Mouse (Mus musculus) mature B cell (primary cell): ENCODE measurements around the gene Zic2.
"Not testable (repeated sequence)": the region's sequence is repeated elsewhere in the genome, so short reads cannot be mapped to it uniquely, and the experiment has no call there.

Experiments used
- in situ Hi-C: fragments of 300-500 bp; cut with MboI; formaldehyde crosslinking; loops from 2 replicates; pipeline ENCODE4 v1.14.3; 2019

The Zic2 gene

DNA sequence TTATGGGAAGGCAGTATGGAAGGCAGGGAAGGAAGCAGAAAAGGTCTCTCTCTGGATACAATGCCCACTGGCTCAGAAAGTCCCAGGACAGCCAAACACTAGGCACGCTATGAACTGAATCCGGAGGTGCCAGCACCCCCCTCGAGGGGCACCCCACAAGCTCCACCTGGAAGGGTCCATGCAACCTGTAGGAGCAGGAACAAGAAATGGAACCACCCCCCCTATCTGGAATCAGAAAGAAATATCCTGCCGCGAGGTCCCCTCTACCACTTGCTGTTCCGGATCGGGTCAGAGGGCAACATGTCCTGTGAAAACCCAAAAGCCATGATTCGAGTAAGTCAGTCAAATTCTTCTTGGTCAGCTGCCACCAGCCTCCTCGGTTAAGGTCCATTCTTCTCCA lies 13.3 kb upstream of the Zic2 start:
- in situ Hi-C loops = no loop called here

DNA sequence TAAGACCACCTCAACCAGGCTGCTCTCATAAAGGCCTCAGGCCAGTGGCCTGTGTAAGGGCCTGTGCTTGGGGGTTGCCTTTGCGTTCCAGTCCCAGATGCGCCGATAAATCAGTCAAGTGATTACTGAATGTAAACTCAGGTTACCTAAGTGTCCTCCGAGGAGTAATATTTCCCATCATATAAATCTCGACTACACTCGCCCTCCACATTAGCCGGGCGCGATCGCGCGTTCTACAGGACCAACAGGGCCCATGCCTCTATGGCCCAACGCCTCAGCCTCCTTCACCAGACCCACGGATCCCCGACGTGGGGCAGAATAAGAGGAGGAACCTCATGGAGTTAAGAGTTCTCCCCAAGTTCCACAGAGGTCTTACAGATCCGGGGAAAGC lies 12.6 kb upstream of the Zic2 start:
- in situ Hi-C loops = no loop called here

DNA sequence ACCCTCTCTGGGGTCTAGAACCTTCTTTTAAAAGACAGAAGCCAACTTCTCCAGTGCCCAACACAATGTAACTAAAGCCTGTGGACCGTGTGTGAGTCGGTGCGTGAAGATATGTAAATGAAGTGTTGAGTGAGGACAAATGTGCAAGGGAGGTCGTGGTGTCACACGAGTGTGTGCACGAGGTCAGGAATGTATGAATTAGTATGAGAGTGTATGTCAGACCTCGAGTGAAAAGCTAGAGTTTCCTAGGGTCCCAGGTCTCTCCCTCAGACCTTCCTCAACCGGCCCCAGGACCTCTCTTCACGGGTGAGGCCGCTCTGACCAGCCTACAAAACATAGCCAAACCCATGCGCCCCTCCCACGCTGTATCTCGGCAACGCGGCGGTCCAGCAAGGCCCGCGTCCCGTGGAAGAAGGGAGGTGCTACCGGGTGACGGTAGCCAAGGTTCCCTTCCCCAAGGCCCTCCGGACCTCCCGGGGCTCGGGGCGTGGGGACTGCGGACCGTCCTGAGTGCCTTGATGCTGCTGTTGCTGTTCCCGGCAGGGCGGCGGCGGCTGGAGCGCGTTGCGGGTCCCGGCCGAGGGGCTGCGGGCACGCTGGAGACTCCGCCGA lies 12.0 kb upstream of the Zic2 start:
- in situ Hi-C loops = no loop called here

DNA sequence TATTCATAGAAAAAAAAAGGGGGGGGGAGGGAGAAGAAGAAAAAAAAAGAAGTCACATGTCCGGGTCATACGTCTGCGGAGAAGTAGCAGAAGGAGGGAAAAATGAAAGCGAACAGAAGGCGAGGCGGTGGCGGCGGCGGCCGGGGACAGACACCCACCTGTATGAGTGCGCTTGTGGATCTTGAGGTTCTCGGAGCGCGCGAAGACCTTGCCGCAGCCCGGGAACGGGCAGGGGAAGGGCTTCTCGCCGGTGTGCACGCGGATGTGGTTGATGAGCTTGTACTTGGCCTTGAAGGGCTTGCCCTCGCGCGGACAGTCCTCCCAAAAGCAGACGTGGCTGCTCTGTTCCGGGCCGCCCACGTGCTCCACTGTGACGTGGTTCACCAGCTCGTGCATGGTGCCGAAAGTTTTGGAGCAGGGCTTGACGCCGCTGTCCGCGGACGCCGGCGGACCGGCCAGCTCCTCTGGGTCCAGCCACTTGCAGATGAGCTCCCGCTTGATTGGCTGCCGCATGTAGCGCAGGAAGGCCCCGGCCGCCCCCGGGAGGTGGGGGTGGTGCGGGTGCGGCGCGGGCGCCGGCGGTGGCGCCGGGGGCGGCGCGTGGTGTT lies 11.4 kb upstream of the Zic2 start:
- in situ Hi-C loops = not testable (repeated sequence)

DNA sequence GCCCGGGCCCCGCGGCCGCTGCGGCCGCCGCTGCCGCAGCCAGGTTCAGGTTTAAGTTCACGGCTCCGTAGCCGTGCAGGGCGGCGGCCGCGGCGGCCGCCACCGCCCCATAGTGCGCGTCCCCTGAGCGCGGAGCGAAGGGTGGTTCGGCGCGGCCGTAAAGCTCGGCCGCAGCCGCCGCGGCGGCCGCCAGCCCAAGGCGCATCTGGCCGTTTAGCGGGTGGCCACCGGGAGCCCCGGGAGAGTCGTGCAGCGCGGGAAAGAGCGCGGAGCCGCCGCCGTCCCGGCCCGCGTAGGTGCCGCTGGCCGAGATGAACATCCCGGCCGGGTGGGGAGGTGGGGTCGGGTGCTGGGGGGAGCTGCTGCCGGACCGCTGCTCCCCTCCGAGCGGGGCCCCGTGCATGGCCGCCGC lies 10.9 kb upstream of the Zic2 start:
- in situ Hi-C loops = no loop called here

DNA sequence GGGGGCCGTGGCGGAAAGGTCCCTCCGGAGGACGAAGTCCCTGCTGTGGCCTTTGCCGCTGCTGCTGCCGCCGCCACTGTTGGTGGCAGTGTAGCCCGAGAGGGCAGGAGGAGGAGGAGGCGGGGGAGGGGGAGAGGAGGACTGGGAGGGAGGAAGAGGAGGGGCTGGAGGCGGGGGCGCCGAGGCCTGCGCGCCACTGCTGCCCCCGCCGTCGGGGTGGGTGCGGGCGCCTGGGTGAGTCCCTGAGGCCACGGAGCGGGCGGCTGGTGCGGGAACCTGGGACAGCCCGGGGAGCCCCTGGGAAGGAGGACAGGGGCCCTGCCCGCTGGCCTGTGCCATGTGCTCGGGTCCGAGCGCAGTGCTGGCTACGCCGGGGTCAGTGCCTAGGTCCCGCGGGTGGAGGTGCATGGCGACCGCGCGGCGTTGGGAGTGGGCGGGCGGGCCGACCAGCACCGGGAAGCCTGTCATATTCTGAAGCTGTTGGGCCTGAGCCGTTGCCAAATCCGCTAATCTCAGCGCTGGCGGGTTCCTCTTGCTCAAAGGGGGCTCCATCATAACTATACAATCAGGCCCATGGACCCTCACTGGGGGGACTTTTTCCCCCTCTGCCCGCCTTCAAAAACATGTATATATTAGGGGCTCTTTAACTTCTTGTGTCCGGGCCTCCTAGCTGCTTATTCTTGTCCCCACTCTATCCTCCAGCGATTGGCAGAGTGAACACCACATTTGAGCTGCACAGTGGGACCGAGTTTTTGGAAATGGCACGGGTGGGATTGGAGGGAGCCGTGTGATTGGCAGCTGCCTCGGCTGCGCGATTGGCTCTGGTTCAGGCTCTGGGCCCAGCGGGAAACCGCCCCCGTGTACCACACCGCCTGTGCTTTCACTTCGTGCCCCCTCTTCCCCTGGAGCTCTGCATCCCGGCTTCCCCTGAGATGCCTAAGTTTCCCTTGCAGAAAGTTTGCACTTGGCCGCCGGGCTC lies 10.2 kb upstream of the Zic2 start, which contains the start of gene Zic5:
Zic5 (minus strand) TSS at position 915 of the 979 bp plus-strand sequence.
- in situ Hi-C loops = no loop called here

DNA sequence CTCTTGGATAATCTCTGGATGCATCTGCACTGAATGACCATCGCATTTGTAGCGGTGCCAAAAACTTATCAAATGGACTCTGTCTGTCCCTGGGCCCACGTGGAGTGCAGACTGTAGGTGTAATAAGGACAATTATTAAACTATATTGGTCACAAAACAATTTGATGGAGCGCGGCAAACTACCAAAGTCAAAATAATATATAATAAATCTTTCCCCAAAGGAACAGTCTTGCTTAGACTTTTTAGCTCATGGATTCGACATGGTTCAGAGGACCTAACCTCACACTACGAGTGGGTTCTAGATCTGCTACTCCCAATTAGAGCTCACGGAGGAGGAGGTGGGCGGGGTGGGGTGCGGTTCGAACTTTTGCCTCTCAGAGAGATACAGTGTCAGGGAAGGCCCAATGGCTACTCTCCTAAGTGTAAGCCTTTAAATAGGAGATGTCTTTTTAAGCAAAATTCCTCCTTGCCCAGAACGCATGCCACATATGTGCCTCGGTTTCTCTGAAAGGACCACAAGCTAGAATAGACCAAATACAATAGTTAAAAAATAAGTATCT lies 9.2 kb upstream of the Zic2 start:
- in situ Hi-C loops = no loop called here

DNA sequence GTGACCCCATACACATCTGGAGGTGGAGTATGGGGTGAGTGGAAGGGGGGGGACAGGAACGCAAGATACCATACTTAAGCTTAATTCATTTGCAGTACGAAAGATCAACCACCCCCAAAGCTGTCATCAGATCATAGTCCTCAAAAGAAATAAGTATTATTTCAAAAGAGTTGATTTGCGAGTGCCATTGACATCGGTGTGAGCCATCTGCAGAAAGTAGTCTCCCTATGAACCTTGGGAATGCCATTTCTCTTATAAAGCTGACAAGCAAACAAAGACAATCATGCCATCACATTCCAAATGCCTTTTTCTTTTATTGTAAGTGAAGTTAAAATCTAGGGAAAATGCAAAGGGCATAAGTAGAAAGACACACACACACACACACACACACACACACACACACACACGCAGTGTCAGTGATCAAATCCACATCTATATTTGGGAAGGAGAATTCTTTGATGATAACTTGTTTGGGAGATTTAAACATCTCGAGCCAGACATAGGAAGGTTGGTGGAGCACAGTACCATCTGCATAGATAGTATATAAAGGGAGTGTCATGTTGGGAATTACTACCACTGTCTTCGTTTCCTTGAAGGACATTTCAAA lies 8.4 kb upstream of the Zic2 start:
- in situ Hi-C loops = no loop called here

DNA sequence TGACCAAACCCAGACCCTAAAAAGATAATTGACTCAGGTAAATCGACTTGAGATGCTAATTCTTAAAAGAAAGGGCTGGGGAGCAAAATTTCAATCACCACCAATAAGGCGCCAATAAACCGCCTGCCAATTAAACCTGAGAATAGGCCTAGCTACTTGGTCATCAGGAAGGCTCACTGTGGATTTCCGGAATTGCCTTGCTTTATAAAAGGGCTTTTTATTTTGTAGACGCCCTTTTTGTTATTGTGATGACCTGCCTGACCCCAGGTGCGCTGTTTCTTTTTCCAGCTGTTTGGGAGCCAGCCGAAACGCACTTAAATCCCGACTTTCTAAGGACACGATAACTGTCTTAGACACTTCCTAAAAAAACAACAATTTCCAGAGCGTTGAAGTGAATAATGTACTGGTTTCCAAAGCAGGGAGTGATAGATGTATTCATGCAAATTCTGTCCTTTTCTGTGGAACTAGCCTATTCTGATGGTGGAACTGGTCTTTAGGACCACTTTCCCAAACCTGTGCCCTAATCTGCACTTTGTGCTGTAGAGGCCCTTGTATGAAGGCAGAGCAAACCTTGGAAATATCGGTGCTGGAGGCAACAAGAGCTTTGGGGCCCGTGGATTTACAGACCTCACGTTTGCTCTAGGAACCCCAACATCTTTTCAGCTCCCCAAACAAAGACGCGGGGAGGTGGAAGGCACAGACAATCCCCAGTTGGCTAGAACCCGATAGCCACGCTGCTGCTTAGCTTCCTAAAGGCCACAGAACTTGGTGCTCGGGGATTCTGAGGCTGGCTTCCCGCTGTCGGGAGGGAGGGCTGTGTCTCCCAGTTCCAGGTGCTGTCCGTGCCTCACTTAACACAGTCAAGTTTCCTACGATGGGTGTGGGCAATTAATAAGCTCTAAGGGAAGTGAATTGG lies 7.1 kb upstream of the Zic2 start:
- in situ Hi-C loops = no loop called here

DNA sequence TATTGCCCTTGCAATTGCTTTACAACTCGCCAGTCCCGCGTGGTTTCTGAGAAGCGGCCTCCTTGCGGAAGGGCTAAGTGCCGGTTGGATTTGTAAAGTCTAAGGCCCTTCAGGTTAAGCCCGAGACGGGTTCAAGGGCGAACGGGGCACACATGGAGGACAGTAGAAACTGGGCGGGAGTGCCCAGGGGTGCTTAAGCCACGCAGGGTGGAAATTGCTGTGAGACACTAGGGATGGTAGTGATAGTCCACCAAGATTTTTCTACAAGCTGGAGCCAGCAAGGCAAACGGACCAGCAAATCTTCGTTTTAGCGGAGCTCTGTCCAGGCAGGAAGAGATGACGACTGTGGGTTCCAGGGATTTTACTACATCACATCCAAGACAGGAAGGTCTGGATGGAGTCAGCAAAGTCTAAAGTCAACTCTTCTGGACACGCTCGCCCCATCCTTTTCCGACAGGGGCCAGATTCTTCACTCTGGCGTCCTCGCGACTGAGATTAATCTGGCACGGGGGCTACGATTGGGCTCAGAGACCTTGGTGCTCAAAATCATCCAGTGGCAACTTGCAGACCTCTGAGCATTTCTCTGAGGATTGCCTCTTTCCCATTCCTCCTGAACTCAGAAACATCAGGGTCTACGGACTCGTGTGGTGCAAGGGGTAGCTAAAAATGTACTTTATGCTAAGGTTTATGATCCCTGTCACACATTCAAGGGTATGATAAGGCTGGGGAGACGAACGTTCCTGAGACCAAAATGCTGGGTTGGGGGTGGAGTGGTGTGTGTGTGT lies 6.1 kb upstream of the Zic2 start:
- in situ Hi-C loops = no loop called here

DNA sequence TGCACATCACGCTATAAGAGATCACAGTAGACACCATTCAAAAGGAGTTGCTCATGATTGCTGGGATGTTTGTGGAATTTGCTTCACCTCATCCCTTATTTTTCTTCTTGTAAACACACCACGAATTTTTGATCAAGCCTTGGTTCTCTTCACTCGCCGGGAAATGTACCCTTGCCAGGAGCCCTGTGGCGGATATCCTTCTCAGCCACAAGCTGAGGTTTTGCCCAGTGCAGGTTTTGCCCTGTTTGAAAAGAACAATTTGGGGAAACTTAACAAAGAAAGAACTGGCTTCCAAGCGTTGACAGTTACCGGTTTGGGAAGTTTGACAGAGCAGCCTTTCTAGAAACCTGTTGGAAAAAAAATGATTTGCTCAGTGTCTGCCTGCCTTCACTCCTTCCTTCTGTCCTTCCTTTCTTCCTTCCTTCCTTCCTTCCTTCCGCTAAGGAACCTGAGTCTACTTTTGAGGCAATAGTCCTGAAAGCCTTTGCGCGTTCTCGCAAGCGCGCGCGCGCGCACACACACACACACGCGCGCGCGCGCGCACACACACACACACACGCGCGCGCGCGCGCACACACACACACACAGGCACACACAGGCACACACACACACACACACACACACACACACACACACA lies 3.7 kb upstream of the Zic2 start:
- in situ Hi-C loops = no loop called here

DNA sequence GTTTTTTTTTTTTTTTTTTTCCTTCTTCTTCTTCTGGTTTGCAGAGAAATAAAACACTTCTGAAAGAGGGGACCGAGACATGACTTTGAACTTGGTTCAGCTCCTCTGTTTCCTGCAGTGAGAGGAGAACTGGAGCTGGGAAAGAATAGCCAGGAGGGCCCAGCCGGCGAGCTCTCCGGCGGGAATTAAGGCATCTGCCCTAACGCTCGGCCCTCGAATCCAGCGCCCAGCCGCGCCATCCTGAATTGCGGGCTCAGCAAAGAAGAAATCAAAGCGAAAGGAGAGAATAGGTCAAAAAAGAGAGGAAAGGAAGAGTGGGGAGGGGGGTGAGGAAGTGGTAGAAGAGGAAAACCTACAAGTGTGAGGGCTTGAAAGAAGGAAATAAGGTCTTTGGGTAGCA lies 3.1 kb upstream of the Zic2 start:
- in situ Hi-C loops = no loop called here

DNA sequence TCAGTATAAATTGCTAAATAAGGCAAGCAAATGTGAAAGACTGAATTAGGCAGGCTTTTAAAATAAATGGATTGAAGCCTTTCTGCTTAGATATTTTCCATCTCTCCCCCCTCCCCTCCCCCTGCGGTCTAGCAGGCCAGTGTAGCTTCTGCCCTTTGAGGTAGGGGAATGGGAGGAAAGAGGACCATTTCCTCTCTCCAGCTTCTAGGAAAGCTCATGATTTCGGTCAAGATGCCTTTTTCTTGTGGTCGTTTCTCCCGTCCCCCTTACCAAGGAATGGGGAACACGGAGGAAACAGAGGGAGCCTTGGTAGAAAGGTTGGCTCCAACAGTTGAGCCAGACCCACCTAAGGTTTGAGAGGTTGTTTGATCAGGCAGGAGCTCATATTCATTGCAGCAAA lies 2.6 kb upstream of the Zic2 start:
- in situ Hi-C loops = no loop called here

DNA sequence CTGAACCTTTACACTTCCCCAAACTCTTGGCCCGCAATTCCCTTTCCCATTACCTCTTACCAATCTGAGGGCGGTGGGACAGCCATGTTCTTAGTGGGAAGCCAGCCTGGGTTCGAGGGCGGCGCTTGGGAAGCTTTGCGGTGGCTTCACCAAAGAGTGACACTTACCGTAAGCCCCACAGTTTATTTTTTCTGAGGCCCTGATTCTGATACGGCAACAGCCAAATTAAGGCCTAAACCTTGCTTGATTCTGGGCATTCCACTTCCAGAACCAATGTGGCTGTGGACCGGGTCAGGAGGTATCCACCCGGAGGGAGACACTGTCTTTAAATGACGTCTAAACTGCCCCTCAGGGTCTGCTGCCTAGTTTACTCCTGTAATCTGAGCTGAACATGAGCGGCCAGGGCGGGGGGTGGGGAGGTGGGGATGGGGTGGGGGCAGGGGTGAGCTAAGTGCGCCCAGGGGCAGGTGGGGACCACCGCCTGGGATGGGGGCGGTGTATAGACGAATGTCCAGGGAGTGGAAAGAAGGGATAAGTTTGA lies 2.0 kb upstream of the Zic2 start:
- in situ Hi-C loops = no loop called here

DNA sequence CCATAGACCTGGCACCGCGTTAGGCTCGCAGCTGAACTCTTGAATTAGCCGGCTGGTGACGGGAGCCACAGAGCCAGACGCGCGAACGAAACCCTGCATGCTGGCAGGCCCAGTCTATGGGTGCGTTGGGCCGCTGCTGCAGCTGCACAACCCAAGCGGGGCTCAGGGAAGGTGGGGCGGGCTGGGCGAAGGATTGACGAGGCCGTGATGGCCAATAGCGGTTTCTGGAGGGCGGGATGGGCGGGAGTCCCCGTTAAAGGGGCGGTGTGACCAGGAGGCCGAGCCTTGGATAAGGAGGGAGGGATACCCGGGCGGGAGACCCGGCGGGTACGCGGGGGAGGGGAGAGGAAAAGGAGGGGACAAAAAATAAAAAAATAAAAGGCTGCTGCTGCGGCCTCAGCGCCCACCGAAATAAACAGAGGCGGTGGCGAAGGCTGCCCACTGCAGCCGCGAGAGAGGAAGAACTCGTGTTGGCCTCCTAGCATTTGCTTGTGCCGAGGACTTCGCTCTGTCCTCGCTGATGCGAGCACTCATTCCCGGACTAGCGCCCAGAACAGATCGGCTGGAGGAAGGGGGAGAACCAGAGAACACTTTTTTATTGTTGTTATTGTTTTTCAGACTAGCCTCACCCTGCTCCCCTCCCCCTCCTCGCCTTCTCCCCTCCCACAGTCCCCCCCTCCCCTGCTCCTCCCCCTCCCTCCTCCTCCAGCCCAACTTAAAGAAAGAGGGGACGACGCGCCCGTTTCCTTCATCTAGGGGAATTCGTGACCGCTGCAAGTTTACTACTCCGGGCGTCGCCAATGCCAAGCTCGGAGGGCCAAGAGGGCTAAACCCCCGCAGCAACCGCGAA lies 969 bp upstream of the Zic2 start:
- in situ Hi-C loops = no loop called here

DNA sequence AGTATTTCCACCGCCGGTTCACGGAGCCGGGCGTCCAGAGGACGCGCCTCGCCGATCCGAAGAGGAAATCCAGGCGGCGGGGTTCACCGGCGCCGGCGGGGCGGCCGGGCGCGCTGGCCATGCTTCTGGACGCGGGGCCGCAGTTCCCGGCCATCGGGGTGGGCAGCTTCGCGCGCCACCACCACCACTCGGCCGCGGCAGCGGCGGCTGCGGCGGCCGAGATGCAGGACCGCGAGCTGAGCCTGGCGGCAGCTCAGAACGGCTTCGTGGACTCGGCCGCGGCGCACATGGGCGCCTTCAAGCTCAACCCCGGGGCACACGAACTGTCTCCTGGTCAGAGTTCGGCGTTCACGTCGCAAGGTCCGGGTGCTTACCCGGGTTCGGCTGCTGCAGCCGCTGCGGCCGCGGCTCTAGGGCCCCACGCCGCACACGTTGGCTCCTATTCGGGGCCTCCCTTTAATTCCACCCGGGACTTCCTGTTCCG lies 364 bp downstream of the Zic2 start:
- in situ Hi-C loops = no loop called here

DNA sequence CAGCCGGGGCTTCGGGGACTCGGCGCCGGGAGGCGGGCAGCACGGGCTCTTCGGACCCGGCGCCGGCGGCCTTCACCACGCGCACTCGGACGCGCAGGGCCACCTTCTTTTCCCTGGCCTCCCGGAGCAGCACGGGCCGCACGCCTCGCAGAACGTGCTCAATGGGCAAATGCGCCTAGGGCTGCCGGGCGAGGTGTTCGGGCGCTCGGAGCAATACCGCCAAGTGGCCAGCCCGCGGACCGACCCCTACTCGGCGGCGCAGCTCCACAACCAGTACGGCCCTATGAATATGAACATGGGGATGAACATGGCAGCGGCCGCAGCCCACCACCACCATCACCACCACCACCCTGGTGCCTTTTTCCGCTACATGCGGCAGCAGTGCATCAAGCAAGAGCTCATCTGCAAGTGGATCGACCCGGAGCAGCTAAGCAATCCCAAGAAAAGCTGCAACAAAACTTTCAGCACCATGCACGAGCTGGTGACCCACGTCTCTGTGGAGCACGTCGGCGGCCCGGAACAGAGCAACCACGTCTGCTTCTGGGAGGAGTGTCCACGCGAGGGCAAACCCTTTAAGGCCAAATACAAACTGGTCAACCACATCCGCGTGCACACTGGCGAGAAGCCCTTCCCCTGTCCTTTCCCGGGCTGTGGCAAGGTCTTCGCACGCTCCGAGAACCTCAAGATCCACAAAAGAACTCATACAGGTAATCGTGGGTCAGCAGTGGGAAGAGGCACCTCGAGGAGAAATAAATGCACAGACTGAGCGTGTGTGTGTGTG lies 996 bp downstream of the Zic2 start:
- in situ Hi-C loops = no loop called here

DNA sequence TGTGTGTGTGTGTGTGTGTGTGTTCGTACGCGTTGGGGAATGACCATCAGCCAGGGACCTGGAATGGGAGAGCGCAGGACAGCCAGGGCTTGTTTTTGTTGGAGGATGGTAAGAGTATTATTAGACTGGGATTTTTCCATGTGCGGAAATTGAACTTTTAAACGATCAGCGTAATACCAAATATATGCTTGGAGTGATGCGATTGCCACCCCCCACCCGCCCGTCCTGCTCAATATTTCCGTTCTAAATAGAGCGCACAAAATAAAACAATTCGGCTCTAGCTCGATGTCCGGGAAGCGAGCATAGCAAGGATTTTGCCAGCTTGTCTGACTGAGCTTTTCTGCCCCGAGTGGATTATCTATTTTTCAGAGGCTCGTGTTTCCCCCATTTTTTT lies 1.6 kb downstream of the Zic2 start:
- in situ Hi-C loops = no loop called here
